ENCODE assay signal across 9 mouse cellular contexts in the genomic region with DNA sequence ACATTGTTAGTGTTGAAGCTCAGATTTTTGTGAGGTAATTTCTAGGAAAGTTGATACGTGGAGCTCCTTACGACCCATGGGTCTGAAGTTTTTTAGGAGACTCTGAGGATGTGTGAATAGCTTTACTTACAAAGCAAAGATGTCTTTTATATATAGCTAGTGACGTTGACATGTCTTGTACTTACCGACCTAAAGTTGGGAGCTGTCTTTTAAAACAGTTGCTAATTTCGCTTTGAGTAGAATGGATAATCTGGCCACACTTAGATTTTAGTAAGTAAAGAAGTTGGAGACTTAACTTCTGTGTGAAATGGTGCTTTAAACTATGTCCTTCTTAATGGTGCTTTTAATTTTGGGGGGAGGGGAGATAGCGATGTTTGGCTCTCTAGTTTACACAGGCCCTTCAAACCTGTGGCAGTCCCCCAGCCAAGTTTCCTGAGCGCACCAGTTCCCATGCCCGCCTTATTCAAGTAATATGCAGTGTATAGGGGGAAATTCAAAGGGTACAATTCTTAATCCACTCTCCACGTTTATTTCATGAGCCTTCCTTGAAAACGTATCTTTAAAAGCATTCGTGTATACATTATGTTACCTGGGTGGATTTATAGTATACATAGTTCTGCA. TPM values are rescaled to one million over a fixed set of nuclear protein-coding genes. Genes with fewer than 3 reads are reported as not detected.
DNase-seq lines count a peak whose midpoint lies in the region; ATAC-seq and TF ChIP-seq lines count a peak whose summit lies in the region.
"Had no signal": no experiment of that assay in that cellular context is flagged by ENCODE, and none has a peak within 500 bp of the region (broad histone marks: within the 10 kb centered on the region; RNA-seq: fewer than 3 reads in every experiment).

No protein-coding gene starts in this region.

- intact Hi-C loops in heart, postnatal 10 days (cut with DNase I), result no loop called here

- peaks cover 23% of the 10 kb centered on the region for H3K4me1 ChIP-seq in heart, embryonic 13.5 days
- H3K4me1 ChIP-seq in ES-E14 (ENCODE audit: control insufficient read depth in 2 of 2, insufficient read depth in 2 of 2, low read length in 2 of 2, poor library complexity in 1 of 2), result peaks cover 3 to 7% of the 10 kb centered on the region in 2 experiments; a peak in 3 of 4 replicates
- peaks cover 13% of the 10 kb centered on the region for H3K4me1 ChIP-seq in forebrain, embryonic 16.5 days (replicated peaks; ENCODE audit: control insufficient read depth, insufficient read depth, low read length)
- H3K4me1 ChIP-seq in midbrain, embryonic 10.5 days, result peaks cover 42% of the 10 kb centered on the region

- H3K4me3 ChIP-seq in heart, embryonic 13.5 days, result peak overlapping the region; percentile 91
- peak overlapping the region; percentile 98 to 100 for H3K4me3 ChIP-seq in ES-E14 (ENCODE audit: insufficient read depth in 1 of 2, low read depth in 1 of 2, low read length in 2 of 2, poor library complexity in 1 of 2, severe bottlenecking in 1 of 2)
- H3K4me3 ChIP-seq in forebrain, embryonic 16.5 days (replicated peaks; ENCODE audit: low read length), result peak overlapping the region; percentile 88
- peak overlapping the region; percentile 84 for H3K4me3 ChIP-seq in midbrain, embryonic 10.5 days

- DNase-seq in heart, postnatal 10 days, result no peak
- no peak for DNase-seq in ES-E14 (ENCODE audit: low read depth, low spot score)
- DNase-seq in midbrain, embryonic 10.5 days (ENCODE audit: low spot score), result no peak
- DNase-seq in layer of hippocampus, adult 18-20 months (ENCODE audit: low spot score in 2 of 2), result no peak
- DNase-seq in right cerebral cortex, postnatal 25 days, result no peak

- in situ Hi-C loops in ES-E14 (cut with MboI; ENCODE audit: low sequenced_read_pairs in 2 of 2, unreplicated experiment in 2 of 2), result no loop called here

- peaks cover 5% of the 10 kb centered on the region for H3K36me3 ChIP-seq in heart, embryonic 13.5 days
- peaks cover 4% of the 10 kb centered on the region; the same call in 1 of the 2 replicates for H3K36me3 ChIP-seq in ES-E14 (ENCODE audit: control insufficient read depth, insufficient read depth, low read length, poor library complexity, severe bottlenecking)
- H3K36me3 ChIP-seq in forebrain, embryonic 16.5 days (ENCODE audit: control insufficient read depth, insufficient read depth), result no peaks in the 10 kb centered on the region
- peaks cover 21% of the 10 kb centered on the region for H3K36me3 ChIP-seq in midbrain, embryonic 10.5 days

- H3K27ac ChIP-seq in heart, embryonic 13.5 days (replicated peaks), result peak overlapping the region; percentile 96
- H3K27ac ChIP-seq in ES-E14 (ENCODE audit: insufficient read depth, low read depth, low read length, poor library complexity, severe bottlenecking), result no peak overlapping the region
- no peak overlapping the region for H3K27ac ChIP-seq in forebrain, embryonic 16.5 days (ENCODE audit: low read length)
- H3K27ac ChIP-seq in midbrain, embryonic 10.5 days (replicated peaks), result peak overlapping the region; percentile 93

- no peak for ATAC-seq in heart, embryonic 13.5 days (ENCODE audit: extremely low read depth, insufficient number of reproducible peaks, low FRiP score, low TSS enrichment)
- ATAC-seq in forebrain, embryonic 16.5 days, result no peak
- ATAC-seq in megakaryocyte progenitor cell, adult 5-6 weeks (replicated peaks; ENCODE audit: poor library complexity), result no peak

- 12% methylated on average over 11 of the region's 11 CpGs for WGBS in heart, embryonic 13.5 days
- WGBS in forebrain, embryonic 16.5 days, result under 1% methylated on average over 11 of the region's 11 CpGs
- 10% methylated on average over 11 of the region's 11 CpGs for WGBS in midbrain, embryonic 10.5 days

- H3K27me3 ChIP-seq in heart, embryonic 13.5 days (replicated peaks), result no peaks in the 10 kb centered on the region
- H3K27me3 ChIP-seq in forebrain, embryonic 16.5 days (replicated peaks; ENCODE audit: control insufficient read depth, insufficient read depth, low read length), result no peaks in the 10 kb centered on the region
- H3K27me3 ChIP-seq in midbrain, embryonic 10.5 days (ENCODE audit: low read depth, poor library complexity, severe bottlenecking), result no peaks in the 10 kb centered on the region
- H3K27me3 ChIP-seq: Patski had no signal

- H3K4me2 ChIP-seq in heart, embryonic 13.5 days, result peak overlapping the region; percentile 97
- H3K4me2 ChIP-seq in forebrain, embryonic 16.5 days (ENCODE audit: low read length), result peak overlapping the region; percentile 87

- H3K9me3 ChIP-seq in heart, embryonic 13.5 days, result no peaks in the 10 kb centered on the region
- H3K9me3 ChIP-seq in ES-E14 (ENCODE audit: control insufficient read depth, insufficient read depth, low read depth, low read length), result no peaks in the 10 kb centered on the region
- no peaks in the 10 kb centered on the region for H3K9me3 ChIP-seq in forebrain, embryonic 16.5 days (ENCODE audit: control insufficient read depth, low read length)
- H3K9me3 ChIP-seq in midbrain, embryonic 10.5 days (replicated peaks), result no peaks in the 10 kb centered on the region

- peak overlapping the region; percentile 94 for H3K9ac ChIP-seq in heart, embryonic 13.5 days
- H3K9ac ChIP-seq in ES-E14 (ENCODE audit: insufficient read depth, low read depth, low read length, poor library complexity, severe bottlenecking), result peak overlapping the region; percentile 72; the same call in 1 of the 2 replicates
- H3K9ac ChIP-seq in forebrain, embryonic 16.5 days (replicated peaks; ENCODE audit: low read depth, low read length), result peak overlapping the region; percentile 90

TF ChIP-seq in ES-E14, 5 proteins besides CTCF, POLR2A, EP300 and RAD21:
- TF ChIP-seq ZC3H11A (IDR thresholded peaks at IDR 0.05; ENCODE audit: borderline replicate concordance, low read depth, low read length) (no peak), CHD2 (IDR thresholded peaks at IDR 0.05; ENCODE audit: low read depth, low read length) (no peak), HCFC1 (IDR thresholded peaks at IDR 0.05; ENCODE audit: borderline replicate concordance, insufficient read depth, low read length) (no peak), MAFK (IDR thresholded peaks at IDR 0.05; ENCODE audit: insufficient read depth, low read depth, low read length) (no peak), ZNF384 (IDR thresholded peaks at IDR 0.05; ENCODE audit: low read depth, low read length) (no peak)

RNA-seq across cellular contexts. Expression of gene Ipo5, which starts 1.2 kb away (rescaled TPM):
- 73.2 and 74.7 TPM in 2 replicates for polyA plus RNA-seq in heart, embryonic 13.5 days (2015; fragmentation: Nextera tagmentation; extraction: Ambion mirVana)
- 100 to 1,000 TPM in 1 of 2 experiments, 10 to 100 TPM in 1; 97.4 to 102 TPM for total RNA-seq in heart, postnatal 10 days (2021)
- total RNA-seq in ES-E14 (2012; rRNA removed), result 143 and 194 TPM in 2 replicates
- polyA plus RNA-seq in forebrain, embryonic 16.5 days (2015; fragmentation: Nextera tagmentation; extraction: Ambion mirVana), result 84.9 and 104 TPM in 2 replicates
- 147 and 158 TPM in 2 replicates for polyA plus RNA-seq in midbrain, embryonic 10.5 days (2016; fragmentation: Nextera tagmentation; extraction: Ambion mirVana)
- 136 and 143 TPM in 2 replicates for total RNA-seq in megakaryocyte progenitor cell, adult 5-6 weeks (2015)
- total RNA-seq in megakaryocyte progenitor cell, adult 5-6 weeks (2017), result 203 and 208 TPM in 2 replicates
- 100 to 1,000 TPM in 1 of 2 experiments, 10 to 100 TPM in 1; 97.1 to 102 TPM for total RNA-seq in layer of hippocampus, adult 18-20 months (2021)

Comparison
In these comparisons a context has a peak if more than half of its experiments do, and no peak if none do; other contexts are left out.
1. H3K27ac ChIP-seq: peak in heart, embryonic 13.5 days (single experiment) and midbrain, embryonic 10.5 days (single experiment); none in ES-E14 (single experiment) and forebrain, embryonic 16.5 days (single experiment).
2. Peak in every context shown above with its lines, with median percentiles within 50 percentile points of each other: H3K4me3 ChIP-seq and H3K9ac ChIP-seq.